Comparison of ENCODE assay signal across 14 mouse cellular contexts in genomic region chr1:53974941-53975340, GRCm38 (mm10).
DNase-seq lines count a peak whose midpoint lies in the region; ATAC-seq lines count a peak whose summit lies in the region.
"Had no signal": no experiment of that assay in that cellular context is flagged by ENCODE, and none has a peak within 500 bp of the region (broad histone marks: within the 10 kb centered on the region; RNA-seq: fewer than 3 reads in every experiment).

No protein-coding gene starts in this region.

- H3K9ac ChIP-seq in kidney, embryonic 15.5 days, result no peak overlapping the region
- no peak overlapping the region for H3K9ac ChIP-seq in heart, embryonic 13.5 days
- no peak overlapping the region for H3K9ac ChIP-seq in intestine, embryonic 16.5 days (ENCODE audit: low read depth, low read length)
- H3K9ac ChIP-seq: hindbrain, embryonic 14.5 days; liver, embryonic 13.5 days had no signal

- no peak for ATAC-seq in kidney, embryonic 15.5 days (replicated peaks; ENCODE audit: low FRiP score)
- no peak for ATAC-seq in heart, embryonic 13.5 days (ENCODE audit: extremely low read depth, insufficient number of reproducible peaks, low FRiP score, low TSS enrichment)
- ATAC-seq in intestine, embryonic 16.5 days, result no peak

- H3K9me3 ChIP-seq in kidney, embryonic 15.5 days (replicated peaks), result no peaks in the 10 kb centered on the region
- no peaks in the 10 kb centered on the region for H3K9me3 ChIP-seq in heart, embryonic 13.5 days
- no peaks in the 10 kb centered on the region for H3K9me3 ChIP-seq in intestine, embryonic 16.5 days (ENCODE audit: control insufficient read depth, low read length)
- H3K9me3 ChIP-seq: liver, embryonic 13.5 days; midbrain, embryonic 10.5 days had no signal

- DNase-seq in adrenal gland, postnatal 10 days, result peak; percentile 26
- no peak for DNase-seq in adrenal gland, adult 18-20 months (ENCODE audit: low spot score in 2 of 2)
- peak; percentile 53 for DNase-seq in kidney, postnatal 14 days
- DNase-seq in lung, postnatal 36 days, result peak; percentile 44
- DNase-seq in spleen, postnatal 14 days (ENCODE audit: low spot score in 2 of 2), result no peak
- DNase-seq: cerebellum, postnatal 10 days; liver, embryonic 13.5 days; right cerebral cortex, postnatal 25 days had no signal

- no peaks in the 10 kb centered on the region for H3K27me3 ChIP-seq in kidney, embryonic 15.5 days
- H3K27me3 ChIP-seq in heart, embryonic 13.5 days (replicated peaks), result no peaks in the 10 kb centered on the region
- H3K27me3 ChIP-seq in intestine, embryonic 16.5 days (replicated peaks; ENCODE audit: control insufficient read depth, insufficient read depth, low read length), result no peaks in the 10 kb centered on the region
- H3K27me3 ChIP-seq: liver, embryonic 13.5 days had no signal

- no peak overlapping the region for H3K4me3 ChIP-seq in kidney, embryonic 15.5 days (replicated peaks)
- H3K4me3 ChIP-seq in heart, embryonic 13.5 days, result no peak overlapping the region
- no peak overlapping the region for H3K4me3 ChIP-seq in intestine, embryonic 16.5 days (ENCODE audit: low read length)
- H3K4me3 ChIP-seq: liver, embryonic 13.5 days; midbrain, embryonic 10.5 days; myocyte had no signal

- H3K27ac ChIP-seq in kidney, embryonic 15.5 days, result no peak overlapping the region
- 0 out of 2 replicates have a peak overlapping the region, but pooled peaks have one; percentile 15 for H3K27ac ChIP-seq in heart, embryonic 13.5 days (replicated peaks)
- H3K27ac ChIP-seq in intestine, embryonic 16.5 days (ENCODE audit: low read length), result no peak overlapping the region
- H3K27ac ChIP-seq: hindbrain, embryonic 14.5 days; liver, embryonic 13.5 days; midbrain, embryonic 10.5 days had no signal

- no peaks in the 10 kb centered on the region for H3K4me1 ChIP-seq in kidney, embryonic 15.5 days
- H3K4me1 ChIP-seq in heart, embryonic 13.5 days, result peaks cover 28% of the 10 kb centered on the region
- no peaks in the 10 kb centered on the region for H3K4me1 ChIP-seq in intestine, embryonic 16.5 days (ENCODE audit: control insufficient read depth, insufficient read depth, low read length)
- H3K4me1 ChIP-seq: liver, embryonic 13.5 days; midbrain, embryonic 10.5 days had no signal

- no peak overlapping the region for H3K4me2 ChIP-seq in kidney, embryonic 15.5 days
- H3K4me2 ChIP-seq in heart, embryonic 13.5 days, result no peak overlapping the region
- no peak overlapping the region for H3K4me2 ChIP-seq in intestine, embryonic 16.5 days (ENCODE audit: low read depth, low read length)
- H3K4me2 ChIP-seq: hindbrain, embryonic 14.5 days; liver, embryonic 13.5 days had no signal

- 57% methylated on average over 5 of the region's 5 CpGs for WGBS in kidney, embryonic 15.5 days
- WGBS in heart, embryonic 13.5 days, result 62% methylated on average over 4 of the region's 5 CpGs
- 60% methylated on average over 5 of the region's 5 CpGs for WGBS in intestine, embryonic 16.5 days

- H3K36me3 ChIP-seq in kidney, embryonic 15.5 days, result no peaks in the 10 kb centered on the region
- H3K36me3 ChIP-seq in heart, embryonic 13.5 days, result 0 out of 2 replicates have a peak, but pooled peaks cover 2% of the 10 kb centered on the region
- no peaks in the 10 kb centered on the region for H3K36me3 ChIP-seq in intestine, embryonic 16.5 days (ENCODE audit: control insufficient read depth, insufficient read depth, low read length)
- H3K36me3 ChIP-seq: liver, embryonic 13.5 days; midbrain, embryonic 10.5 days had no signal

Comparison
In these comparisons a context has a peak if more than half of its experiments do, and no peak if none do; other contexts are left out.
1. DNase-seq: peak in adrenal gland, postnatal 10 days (single experiment), kidney, postnatal 14 days (single experiment) and lung, postnatal 36 days (single experiment); none in adrenal gland, adult 18-20 months (0 of 2) and spleen, postnatal 14 days (0 of 2).